Mouse (Mus musculus) CD4-positive, CD25-positive, alpha-beta regulatory T cell, adult 2 months (primary cell): Measurements from ENCODE around the gene Gm20388.
"Not testable (repeated sequence)": the region's sequence is repeated elsewhere in the genome, so short reads cannot be mapped to it uniquely, and the experiment has no call there.

Experiments used
- DNase-seq: peaks from one replicate; pipeline ENCODE4 v3.0.0-alpha.2; 2012; ENCODE audit warnings: low read depth, low spot score

The Gm20388 gene

DNA sequence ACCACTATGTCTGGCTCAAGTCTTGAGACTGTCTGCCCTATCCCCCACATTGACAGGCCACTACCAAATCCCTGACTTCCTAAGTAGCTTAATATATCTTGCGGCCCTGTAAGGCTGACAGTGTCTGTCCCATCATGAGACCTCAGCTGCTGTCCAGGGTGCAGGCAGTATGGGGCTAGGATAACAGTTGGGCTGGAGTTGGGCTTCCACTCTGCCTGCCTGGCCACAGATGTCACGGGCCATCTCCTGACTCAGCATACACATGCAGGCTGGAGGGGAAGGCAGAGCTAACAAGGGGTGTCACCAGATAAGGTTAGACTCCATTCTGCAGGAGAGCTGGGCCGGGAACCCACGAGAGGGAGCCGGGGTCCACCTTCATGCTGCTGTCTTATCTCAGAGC is 3596.5 kb downstream of the Gm20388 start:
- no peak for DNase-seq

DNA sequence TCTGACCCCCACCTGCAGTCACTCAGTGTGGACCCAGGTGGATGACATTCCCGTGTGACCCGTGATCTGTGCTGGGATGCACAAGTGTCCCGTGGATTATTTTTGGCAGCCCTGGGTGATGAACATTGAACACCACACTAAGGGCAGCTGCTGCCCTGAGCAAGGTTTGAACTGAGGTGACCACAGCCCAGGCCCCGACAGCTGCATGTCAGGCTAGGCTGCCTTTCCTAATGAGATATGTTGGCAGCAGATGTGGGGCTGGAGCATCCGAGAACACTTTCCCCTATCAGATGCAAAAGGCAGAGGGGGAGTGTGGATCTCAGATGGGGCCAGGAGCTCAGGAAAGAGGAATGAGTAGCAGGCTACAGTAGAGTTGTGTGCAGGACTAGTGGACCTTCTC is 3600.2 kb downstream of the Gm20388 start:
- no peak for DNase-seq

DNA sequence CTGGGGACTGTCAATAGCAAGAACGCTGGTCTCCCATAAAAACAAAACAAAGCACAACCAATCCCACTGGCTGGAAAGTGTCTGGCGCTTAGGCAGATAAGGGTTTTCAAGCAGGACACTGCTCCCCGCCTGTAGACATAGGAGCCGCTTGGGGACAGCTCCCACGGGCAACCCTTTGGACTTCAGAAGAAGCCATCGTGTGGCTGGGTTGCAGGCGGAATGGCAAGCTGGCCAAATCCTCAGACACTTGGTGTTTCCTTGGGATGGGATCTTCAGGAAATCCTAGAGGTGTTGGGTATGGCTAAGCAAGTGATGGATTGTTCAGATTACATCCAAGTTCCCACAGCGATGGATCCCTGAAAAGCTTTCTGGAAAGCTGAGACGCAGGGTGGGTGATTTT is 3603.5 kb downstream of the Gm20388 start:
- DNase-seq: no peak

DNA sequence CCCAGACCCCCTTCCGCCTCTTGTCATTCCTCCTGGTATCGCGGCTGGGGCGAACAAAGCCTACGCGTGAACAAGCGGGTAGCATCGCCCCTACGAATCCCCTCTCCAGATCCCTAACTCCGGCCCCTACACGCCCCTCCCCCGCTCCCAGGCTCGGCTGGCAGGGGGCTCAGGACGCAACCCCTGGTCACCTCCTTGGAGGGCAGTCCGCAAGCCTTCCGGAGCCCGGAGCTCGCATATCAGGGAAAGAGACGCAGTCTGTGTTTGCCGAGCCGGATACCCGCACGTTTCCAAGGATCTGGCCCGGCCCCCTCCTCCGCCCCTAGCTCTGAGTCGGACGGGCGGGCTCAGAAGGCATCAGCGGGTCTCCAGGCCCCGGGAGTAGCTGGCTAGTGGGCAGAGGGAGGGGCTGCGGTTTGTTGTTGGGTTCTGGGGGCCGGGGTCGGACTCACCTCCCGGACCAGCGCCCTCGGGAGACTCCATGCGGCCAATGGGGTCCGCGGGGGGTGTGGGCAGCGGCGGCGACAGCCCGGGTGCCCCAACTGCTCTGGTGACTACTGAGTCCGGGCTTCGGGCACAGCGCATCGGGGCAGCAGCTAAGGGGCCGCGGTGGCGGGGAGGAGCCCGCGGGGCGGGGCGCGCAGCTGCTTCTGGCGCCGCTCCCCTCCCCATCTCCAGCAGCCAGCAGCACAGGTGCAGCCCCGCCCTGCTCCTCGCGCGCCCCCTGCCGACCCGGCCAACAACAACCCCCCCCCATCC is 3604.3 kb downstream of the Gm20388 start, which contains the start of gene Dbndd1:
Gene Dbndd1 (minus strand): TSS at position 683 of the 759 bp plus-strand sequence.
- peak; percentile 56 for DNase-seq

DNA sequence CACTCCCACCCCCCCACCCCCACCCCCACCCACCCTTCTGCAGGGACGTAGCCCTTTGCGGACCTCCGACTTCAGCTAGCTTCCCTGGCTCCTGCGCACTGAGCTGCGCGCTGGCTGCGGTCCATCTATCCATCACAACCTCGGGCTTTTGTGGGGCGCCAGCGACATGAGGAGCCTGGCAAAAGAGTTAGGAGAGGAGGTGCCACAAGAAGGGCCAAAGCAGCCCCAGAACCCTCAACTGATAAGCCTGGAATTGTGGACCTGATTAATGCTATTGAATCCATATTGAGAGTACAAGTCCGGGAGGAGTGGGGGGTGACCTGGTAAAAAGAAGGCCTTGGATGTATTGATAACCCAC is 3604.9 kb downstream of the Gm20388 start:
- DNase-seq: no peak

GRCm38 (mm10) chr8:123516596-123516995 is 3606.0 kb downstream of the Gm20388 start:
- DNase-seq: no peak

GRCm38 (mm10) chr8:123518172-123518571 is 3607.5 kb downstream of the Gm20388 start:
- no peak for DNase-seq

DNA sequence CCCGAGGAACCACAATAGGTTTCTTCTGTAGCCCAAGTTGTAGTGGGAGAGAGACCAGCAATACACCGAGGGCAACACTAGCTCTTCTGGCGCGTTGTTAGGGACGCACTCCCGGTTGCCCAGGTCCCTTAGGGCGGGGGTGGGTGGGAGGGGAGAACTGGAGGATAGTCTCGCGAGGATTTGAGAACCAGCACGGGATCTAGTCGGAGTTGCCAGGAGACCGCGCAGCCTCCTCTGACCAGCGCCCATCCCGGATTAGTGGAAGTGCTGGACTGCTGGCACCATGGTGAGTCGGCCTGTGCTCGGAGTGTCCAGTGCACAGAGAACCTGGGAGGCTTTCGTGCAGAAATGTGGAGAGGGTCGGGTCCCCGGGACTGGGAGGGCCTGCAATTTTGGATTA is 3608.0 kb downstream of the Gm20388 start, which contains the start of gene Gas8:
Gene Gas8 (plus strand): TSS at position 168 of the 400 bp plus-strand sequence.
- peak; percentile 93 for DNase-seq

DNA sequence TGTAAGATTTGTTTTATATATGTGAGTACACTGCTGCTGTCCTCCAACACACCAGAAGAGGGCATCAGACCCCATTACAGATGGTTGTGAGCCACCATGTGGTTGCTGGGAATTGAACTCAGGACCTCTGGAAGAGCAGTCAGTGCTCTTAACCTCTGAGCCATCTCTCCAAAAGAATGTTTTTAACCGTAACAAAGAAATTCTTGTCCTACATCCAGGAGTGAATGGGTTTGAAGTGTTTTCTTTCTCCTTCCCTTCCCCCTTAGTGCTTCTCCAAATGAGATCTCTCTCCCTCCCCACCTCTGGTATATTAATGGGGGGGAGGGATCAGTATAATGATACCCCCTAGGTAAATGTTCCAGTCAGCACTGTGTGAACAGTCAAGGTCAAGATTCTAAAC is 3609.4 kb downstream of the Gm20388 start:
- not testable (repeated sequence) for DNase-seq

DNA sequence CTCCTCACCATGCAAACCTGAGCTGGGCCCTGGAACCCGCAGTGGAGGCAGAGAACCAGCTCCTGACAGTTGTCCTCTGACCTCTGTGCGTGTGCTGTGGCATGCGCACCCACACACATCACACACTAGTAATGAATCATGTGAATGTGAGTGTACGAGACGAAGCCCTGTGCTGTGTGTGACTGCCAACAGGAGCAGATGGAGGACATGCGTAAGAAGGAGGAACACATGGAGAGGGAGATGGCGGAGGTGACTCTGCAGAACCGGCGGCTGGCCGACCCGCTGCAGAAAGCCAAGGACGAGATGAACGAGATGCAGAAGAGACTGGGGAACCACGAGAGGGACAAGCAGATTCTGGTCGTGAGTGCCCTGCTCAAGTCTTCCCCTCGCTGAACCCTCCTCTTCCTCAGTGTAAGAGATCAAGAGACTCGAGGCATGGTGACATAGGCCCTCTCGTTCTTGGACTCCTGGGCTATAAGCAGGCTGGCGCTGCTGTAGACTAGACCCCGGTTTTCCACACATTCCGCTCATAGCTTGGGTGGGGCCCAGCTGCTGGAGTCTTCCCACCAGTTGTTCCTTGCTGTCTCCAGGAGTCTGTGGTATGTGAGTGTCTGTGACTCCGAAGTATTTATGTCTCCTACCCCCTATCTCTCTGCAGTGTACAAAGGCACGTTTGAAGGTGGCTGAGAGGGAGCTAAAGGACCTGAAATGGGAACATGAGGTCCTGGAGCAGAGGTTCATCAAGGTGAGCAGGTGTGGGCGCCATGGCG is 3617.3 kb downstream of the Gm20388 start:
- DNase-seq: no peak

- DNase-seq: no peak
Observed at GRCm38 (mm10) chr8:123536242-123536989, 3625.8 kb downstream of the Gm20388 start.

- DNase-seq: no peak
Observed at GRCm38 (mm10) chr8:123536990-123537380, 3626.3 kb downstream of the Gm20388 start.

DNA sequence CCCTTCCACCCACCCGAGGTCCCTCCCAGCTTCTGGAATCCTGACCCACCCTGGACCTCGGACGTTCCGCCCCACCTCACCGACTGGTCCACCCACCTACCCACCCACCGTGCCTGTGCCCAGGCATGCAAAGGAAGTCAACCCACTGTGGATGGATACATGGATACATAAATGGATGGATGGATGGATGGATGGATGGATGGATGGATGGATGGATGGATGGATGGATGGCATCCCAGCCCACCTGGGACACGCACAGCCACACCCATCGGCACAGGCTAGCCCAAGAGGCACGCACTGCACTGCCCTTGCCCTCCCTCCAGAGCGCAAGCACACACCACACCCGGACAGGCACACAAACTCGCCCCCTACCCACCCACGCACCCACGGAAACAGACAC is 3627.0 kb downstream of the Gm20388 start:
- not testable (repeated sequence) for DNase-seq

DNA sequence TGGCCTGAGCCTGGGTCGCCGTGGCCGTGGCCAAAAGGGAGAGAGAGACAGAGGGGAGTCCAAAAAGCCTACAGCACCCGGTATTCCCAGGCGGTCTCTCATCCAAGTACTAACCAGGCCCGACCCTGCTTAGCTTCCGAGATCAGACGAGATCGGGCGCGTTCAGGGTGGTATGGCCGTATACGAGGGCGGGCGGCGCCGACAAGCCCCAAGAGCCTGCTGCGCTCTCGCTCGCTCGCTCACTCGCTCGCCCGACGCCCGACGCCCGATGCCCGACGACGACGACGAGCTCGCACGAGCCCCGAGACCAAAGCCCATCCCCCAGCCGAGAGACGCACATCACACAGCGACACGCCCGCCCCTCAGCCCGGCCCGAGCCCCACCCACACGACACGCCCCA is 3653.6 kb downstream of the Gm20388 start:
- DNase-seq: peak; percentile 11

DNA sequence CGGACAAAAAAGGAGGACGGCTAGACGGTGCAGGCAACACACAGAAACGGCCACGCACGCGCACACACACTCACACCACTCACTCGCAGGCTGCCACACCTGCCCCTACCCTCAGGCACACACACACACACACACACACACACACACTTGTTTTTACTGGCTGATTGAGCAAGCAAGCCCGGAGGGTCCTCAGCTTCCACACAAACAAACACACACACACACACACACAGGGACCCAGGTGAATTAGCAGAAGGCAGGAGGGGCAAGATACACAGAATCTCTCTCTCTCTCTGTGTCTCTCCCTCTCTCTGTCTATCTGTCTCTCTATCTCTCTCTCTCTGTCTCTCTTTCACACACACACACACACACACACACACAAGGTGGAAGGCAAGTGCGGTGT is 3664.7 kb downstream of the Gm20388 start:
- not testable (repeated sequence) for DNase-seq

GRCm38 (mm10) chr8:123600666-123601172 is 3690.1 kb downstream of the Gm20388 start:
- not testable (repeated sequence) for DNase-seq

DNA sequence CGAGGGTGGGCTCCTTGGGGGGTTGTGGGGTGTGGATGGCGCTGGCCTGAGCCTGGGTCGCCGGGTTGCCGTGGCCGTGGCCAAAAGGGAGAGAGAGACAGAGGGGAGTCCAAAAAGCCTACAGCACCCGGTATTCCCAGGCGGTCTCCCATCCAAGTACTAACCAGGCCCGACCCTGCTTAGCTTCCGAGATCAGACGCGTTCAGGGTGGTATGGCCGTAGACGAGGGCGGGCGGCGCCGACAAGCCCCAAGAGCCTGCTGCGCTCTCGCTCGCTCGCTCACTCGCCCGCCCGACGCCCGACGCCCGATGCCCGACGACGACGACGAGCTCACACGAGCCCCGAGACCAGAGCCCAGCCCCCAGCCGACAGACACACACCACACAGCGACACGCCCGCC is 3690.8 kb downstream of the Gm20388 start:
- not testable (repeated sequence) for DNase-seq

DNA sequence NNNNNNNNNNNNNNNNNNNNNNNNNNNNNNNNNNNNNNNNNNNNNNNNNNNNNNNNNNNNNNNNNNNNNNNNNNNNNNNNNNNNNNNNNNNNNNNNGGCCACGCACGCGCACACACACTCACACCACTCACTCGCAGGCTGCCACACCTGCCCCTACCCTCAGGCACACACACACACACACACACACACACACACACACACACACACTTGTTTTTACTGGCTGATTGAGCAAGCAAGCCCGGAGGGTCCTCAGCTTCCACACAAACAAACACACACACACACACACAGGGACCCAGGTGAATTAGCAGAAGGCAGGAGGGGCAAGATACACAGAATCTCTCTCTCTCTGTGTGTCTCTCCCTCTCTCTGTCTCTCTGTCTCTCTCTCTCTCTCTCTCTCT is 3702.0 kb downstream of the Gm20388 start:
- not testable (repeated sequence) for DNase-seq

GRCm38 (mm10) chr8:123623523-123623922 is 3712.9 kb downstream of the Gm20388 start:
- DNase-seq: not testable (repeated sequence)

DNA sequence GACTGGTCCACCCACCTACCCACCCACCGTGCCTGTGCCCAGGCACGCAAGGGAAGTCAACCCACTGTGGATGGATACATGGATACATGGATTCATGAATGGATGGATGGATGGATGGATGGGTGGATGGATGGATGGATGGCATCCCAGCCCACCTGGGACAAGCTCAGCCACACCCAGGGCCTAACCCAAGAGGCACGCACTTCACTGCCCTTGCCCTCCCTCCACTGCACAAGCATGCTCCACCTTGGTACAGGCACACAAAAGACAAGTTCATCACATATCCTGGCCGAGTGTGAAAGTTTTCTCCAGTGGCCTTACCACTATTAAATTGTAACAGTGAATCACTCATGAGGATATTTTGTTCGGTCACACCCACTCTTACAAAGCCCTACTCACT is 3713.6 kb downstream of the Gm20388 start:
- no peak for DNase-seq

DNA sequence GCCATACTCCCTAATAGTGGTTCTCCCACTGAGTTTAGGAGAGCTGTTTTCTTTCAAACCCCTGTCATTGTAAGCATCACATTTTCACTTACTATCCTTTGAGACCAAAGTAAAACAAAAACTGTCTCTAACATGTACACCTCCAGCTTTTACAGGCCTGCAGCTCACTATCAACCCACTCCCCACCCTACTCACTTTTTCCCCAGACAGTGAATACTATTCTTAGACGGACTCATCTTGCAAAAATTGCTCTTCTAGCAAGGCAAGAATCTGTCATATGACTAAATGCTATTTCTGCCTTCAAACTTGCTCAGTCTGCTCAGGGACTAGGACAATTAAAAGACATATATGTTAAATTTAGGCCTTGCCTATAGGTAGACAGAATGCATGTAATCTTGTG is 3714.1 kb downstream of the Gm20388 start:
- no peak for DNase-seq

DNA sequence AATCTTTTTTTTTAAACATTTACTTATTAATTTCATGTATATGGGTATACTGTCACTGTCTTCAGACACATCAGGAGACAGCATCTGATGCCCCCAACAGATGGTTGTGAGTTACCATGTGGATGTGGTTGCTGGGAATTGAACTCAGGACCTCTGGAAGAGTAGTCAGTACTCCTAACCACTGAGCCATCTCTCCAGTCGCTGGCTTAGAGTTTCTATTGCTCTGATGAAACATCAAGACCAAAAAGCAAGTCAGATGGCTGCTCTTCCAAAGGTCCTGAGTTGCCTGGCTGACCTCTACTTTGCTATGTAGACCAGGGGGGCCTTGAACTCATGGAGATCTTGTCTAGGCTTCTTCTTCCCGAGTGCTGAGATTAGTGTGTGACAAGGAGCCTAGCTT is 3715.1 kb downstream of the Gm20388 start:
- no peak for DNase-seq
